Mouse (Mus musculus) right cerebral cortex, adult 18-20 months (tissue): ENCODE results near the gene Vgll4.

ENCODE experiments used
- DNase-seq: peaks from one replicate; pipeline ENCODE4 v3.0.0; 2022; ENCODE audit warnings: mixed read lengths

The Vgll4 gene

DNA sequence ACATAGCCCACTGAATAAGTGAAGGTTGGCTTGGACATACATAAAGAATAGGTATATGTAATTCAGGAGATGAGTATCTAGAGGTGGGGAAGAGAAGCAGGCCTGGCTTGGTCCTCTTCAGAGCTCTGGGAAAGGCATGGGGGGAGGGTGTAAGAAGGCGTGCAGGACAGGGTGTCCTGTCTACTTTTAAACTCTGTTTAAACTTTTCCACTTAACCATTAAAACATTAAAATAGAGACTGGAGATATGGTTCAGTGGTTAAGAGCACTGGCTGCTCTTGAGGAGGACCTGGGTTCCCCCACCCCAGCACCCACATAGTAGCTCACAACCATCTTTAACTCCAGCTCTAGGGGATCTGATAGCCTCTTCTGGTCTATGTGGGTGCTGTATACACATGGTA, 3.2 kb upstream of the Vgll4 start:
- no peak for DNase-seq

DNA sequence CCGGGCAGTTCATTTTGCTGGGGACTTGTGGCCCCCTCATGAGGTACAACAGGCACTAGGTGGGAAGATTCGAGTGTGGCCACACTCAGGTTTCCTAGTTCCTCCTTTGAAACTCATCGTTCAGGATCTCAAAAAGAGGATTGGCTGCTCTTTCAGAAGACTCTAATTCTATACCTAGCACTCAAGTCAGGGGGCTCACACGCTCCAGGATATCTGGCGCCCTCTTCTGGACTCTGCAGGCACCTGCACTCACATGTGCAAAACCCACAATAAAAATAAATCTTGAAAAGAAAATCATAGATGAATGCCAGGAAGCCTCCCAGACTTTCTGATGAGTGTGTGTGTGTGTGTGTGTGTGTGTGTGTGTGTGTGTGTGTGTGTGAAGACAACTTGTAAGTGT, 1.1 kb upstream of the Vgll4 start:
- DNase-seq: no peak

DNA sequence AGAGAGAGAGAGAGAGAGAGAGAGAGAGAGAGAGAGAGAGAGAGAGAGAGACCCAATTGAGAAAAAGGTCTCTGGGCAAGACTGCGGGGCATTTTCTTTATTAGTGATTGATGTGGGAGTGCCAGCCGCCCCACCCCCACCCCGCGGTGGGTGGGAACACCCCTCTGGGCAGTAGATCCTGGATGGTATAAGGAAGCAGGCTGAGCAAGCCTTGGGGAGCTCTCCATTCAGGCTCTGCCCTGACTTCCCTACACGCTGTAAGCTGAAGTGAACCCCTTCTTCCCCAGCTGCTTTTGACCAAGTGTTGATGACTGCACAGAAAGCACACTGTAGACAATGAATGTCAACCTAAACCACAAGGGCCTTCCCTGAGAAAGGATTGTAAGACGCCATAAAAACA, 592 bp upstream of the Vgll4 start:
- no peak for DNase-seq

DNA sequence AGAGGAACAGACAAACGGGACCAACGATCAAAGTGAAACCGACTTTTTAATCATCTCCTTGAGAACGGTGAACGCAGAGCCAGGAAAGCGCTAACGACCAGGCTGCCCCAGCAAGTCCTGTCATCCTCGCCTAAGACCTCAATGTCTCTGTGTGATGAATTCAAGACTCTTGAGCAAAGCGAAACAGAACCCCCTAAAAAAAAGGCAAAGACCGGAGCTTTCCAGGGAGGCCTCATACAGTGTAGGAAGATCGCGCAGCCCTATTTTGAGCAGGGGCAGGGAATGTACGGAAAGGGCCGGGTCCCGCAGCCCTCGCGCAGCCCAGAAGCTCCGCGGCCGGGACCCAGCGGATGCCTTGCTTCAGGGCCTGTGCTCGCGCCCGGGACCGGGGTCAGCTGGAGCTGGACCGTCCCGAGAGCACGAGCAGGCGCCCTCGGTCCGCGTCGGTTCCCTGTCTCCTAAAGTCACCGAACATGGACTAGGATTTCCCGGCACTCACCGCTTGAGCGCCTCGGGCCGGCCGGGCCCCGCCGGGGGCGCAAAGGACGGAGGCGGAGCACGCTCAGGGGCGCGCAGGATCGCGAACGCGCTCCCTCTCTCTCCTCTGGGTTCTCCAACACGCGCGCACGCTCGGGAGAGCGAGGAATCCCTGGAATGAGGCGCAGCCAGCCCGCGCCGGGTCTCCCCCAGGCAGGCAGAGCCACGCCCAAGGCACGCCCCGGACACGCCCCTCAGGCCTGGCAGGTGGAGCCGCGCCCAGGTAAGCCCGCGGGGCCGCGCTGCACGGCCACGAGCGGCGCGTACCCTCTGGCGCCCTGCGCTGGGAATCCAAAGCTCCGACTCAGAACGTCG, 1.2 kb downstream of the Vgll4 start:
- DNase-seq: peak; percentile 93

DNA sequence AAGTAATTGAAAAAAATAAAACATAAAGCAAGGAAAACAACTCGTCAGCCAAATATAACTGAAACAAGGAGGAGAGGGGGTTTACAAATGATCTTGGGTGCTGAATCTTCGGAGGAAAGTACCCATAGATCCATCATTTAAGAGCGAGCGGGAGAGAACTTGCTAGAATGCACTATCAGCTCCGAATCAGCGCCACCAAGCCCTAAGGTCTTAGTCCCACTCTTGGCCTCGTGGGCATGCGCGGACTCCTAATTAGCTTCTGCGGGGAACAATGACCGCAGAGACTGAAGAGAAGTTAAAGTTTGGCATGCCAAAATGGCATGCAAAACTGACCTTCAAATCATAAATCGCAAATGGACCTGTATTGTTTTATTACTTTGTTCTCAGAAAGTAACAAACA, 2.2 kb downstream of the Vgll4 start:
- no peak for DNase-seq

DNA sequence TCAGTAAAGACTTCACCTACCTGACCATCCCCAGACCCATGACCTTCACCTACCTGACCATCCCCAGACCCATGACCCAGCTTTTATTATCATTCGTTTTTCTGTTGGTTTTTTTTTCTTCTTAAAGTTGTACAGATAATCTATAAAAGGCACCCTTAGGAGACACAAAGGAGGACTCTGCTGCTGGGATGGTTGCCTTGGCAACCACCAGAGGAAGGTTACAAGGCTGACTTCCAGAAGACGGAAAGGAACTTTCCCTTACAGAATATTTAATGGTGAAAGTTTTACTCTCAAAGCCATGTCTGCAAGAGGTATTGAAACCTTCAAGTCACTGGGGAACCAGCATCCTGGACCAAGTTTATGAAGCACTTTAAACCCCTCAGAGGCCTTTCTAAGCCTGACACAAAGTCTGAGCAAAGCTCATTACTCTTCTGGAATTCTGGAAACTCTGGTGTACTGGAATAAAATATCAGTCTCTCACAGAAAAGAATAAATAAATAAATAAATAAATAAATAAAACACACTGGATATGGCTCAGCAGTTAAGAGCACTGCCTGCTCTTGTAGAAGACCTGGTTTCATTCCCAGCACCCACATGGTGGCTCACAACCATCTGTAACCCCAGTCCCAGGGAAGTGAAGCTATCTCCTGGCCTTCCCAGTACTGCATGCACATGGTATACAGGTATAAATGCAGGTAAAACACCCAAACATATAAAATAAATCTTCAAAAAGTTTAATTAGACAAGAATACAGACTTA, 3.2 kb downstream of the Vgll4 start:
- DNase-seq: no peak

DNA sequence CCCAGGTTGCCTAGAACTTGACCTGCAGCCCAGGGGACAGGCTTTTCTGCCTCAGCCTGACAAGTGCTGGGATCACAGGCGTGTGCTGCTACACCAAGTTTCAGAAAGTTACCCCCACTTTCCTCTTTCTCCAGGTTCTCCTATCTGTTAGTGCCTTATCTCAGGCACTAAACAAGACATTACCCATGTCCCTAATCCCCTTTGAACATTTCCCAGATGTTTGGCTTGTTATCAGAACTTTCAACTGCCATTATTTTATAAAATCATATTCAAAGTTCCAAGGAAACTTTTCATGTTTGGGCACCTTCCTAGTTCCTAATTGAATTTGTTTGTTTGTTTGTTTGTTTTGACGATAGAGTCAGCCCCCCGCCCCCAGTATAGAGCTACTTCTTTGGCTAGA, 4.0 kb downstream of the Vgll4 start:
- DNase-seq: no peak

DNA sequence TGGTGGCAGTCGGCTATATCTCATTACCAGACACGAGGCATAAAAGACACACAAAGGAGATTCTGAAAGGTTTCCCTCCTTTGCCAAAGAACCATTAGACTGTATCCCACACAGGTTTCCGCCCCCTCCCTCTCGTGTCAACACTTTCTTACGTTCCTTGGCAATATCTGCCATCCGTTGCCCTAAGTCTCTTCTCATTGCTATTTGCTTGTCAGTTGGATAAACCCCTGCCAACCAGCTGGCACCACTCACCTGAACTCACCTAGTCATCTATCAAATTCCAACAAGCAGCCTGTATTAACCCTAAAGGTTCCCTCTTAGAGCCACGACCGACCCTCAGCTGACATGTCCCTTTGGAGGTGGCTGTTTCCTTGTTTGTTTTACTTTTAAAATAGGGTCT, 4.4 kb downstream of the Vgll4 start:
- DNase-seq: no peak

DNA sequence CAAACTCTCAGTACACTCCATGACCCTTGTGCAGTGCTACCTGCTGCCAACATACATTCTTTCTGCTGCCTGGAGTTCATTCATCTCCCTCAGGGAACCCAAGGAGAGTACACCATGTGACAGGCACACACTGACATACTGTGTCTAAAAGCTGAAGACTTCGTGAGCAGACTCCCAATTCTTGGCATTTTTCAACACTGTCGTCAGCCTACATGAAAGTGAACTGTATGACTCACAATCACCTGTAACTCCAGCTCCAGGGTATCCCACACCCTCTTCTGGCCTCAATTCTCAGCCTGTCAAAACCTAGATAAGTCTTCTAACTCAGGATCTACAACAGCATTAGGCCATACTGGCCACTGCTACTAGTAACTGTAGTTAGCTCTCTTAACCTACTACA, 5.6 kb downstream of the Vgll4 start:
- DNase-seq: no peak

DNA sequence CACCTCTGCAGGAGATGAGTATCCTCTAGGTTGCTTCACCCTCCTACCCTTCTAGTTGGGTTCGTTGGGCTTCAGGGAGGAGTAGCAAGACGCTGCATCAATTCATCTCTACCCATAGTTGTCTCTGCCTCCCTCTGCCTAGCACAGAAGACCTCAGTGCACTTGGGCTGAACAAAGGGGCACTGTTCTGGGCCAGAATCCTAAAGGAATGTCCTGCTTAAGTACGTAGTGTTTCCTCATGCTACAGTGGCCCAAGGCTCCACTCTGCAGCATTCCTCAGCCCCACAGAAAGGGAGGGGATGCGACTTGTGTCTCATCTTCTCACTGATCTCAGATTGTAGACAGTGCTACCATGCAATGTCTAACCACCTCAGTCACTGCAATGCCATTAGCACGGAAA, 6.2 kb downstream of the Vgll4 start:
- DNase-seq: no peak

DNA sequence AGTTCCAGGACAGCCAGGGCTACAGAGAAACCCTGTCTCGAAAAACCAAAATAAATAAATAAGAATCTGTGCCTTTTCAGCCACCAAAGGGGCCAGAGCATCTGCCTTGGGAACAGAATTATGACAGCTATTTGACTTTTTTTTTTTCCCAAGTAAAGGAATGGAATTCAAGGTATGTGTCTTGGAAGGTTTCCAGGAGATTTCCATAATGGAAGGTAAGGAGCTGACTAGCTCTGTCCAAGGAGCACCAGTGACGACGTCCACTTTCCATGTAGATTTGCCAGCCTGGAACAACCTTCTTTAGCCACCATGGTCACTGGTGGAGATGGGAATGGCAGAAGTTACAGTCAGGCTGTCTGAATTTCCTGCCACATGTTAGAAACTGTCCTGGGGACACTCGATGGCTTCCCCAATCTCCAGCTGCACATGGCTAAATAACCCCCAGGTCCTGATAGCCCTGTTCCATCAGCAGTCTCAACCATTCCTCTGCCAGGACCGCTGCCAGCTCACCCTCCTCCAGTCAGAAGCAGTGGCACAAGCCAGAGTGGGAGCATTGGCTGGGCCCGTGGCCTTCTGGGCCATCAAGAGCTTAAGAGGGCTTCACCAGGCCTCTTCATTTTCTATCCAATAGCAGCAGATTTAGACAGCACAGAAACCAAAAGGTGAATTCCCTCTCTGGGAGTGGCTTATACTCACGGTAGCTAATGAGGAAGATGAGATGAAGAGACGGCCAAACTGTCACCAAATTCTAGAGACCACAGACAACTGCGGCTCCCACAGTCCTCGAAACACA, 8.3 kb downstream of the Vgll4 start:
- DNase-seq: no peak

DNA sequence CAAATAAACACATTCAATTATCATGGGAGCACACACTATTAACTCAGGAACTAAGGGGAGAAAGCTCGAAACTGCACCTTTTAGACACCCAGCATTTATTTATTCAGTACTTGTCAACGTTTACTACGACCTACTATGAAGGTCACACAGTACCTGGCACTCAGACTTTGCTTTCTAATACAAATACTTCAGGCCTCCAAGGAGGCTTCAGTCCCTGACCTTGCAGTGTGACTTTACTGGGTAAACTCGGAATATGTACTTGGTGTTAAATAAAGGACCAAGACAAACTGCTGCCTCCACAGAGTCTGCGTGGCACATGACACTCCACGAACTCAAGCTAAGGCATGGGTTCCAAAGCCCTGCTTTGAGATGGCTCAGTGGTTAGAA, 10.8 kb downstream of the Vgll4 start:
- DNase-seq: no peak

DNA sequence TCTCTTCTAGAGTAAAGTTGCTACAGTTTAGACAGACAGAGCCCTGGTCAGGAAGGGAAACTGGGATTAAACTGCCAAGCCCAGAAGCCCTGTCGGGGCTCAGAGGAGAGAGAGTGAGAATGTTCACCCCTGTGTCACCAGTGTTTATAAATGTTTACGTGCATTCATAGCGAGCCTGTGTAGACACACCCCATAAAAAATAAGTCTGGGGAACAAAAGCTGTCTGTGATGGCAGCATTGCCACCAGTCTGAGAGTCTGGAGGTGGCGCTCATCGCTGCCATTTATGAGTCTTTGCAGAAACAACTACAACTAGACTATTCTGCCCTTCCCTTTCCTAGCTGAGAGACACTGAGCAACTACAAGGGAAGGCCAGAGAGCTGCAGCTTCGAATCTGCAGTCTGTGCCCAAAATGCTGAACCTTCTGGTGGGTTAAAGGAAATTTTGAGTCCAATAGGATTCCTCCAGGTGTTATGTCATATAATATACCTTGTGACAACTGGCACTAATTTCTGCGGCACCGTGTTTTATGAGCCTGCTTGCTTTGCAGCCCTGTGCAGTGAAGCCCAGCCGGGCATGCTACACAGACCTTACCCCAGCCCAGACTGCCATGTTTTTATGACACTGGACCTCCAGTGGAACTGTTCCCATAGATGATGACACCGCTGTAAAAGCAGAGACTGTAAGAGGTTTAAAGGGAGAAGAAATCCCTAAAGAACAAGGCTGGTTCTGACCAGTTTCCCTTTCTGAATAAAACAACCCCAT, 11.4 kb downstream of the Vgll4 start:
- DNase-seq: no peak

DNA sequence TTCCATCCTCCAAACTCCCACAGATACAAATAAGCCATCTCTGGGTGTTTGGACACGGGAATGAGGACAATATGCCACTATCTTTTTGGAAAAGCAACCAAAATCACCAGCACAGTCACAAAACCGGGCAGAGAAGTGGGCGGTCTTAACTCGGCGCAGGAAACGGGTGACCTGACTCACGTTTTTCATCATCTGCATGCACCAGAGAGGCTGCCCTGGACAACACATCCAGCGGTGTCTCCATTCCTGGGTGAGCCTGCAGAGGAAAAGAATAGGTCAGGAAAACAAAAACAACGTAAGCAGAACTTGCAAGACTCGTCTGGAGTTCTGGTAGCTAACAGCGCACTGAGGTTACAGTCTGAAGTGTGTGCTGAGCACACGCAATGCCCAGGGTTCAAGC, 12.0 kb downstream of the Vgll4 start:
- DNase-seq: no peak

DNA sequence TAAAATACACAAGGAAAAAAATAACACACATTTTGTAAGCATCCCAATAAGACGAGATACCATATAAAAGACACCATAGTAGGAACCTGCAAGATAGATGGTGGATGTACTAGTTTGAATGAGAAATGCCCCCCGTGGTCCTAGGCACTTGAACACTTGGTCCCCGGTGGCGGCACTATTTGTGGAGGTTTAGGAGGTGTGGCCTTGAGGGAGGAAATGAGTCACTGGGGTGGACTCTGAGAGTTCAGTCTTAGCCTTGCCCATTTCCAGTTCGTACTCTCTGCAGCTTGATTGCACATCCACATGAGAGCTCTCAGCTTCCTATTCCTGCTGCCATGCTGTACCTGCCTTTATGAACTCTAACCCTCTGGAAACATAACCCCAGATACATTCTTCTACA, 15.3 kb downstream of the Vgll4 start:
- no peak for DNase-seq

DNA sequence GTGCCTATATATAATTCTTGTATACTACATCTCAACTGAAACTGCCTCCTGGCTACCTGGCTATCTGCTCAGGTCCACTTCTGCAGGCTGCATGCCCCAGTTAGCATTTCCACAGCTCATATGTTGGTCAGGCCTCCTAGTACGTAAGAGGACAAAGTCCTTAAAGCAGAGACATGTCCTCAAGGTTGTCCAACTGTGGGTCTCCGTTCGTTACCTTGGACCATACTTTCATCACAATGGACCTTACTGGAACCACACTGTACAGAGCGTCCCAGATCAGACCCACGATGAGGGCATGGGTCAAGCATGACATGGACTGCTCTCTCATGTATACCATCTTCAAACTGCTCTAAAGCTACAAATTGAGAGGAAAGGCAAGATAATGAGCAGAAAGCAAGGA, 16.2 kb downstream of the Vgll4 start:
- DNase-seq: no peak

DNA sequence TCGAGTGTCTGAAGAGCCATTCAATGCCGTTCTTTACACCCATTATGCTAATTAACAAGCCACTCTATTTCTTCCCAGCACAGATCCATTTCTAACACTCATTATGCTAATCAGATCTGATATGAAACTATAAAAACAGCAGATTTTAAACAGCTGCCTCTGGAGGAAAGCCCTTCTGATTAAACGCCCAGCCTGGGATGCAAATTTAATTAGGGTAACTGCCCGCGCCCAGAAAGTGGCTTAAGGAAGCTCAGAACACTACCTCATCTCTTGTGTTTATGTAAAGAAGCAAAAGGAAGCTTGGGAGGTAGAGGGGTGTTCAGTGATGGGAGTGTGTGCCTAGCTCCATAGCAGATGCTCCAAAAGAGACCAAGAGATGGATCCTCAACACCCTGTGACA, 17.4 kb downstream of the Vgll4 start:
- DNase-seq: no peak

DNA sequence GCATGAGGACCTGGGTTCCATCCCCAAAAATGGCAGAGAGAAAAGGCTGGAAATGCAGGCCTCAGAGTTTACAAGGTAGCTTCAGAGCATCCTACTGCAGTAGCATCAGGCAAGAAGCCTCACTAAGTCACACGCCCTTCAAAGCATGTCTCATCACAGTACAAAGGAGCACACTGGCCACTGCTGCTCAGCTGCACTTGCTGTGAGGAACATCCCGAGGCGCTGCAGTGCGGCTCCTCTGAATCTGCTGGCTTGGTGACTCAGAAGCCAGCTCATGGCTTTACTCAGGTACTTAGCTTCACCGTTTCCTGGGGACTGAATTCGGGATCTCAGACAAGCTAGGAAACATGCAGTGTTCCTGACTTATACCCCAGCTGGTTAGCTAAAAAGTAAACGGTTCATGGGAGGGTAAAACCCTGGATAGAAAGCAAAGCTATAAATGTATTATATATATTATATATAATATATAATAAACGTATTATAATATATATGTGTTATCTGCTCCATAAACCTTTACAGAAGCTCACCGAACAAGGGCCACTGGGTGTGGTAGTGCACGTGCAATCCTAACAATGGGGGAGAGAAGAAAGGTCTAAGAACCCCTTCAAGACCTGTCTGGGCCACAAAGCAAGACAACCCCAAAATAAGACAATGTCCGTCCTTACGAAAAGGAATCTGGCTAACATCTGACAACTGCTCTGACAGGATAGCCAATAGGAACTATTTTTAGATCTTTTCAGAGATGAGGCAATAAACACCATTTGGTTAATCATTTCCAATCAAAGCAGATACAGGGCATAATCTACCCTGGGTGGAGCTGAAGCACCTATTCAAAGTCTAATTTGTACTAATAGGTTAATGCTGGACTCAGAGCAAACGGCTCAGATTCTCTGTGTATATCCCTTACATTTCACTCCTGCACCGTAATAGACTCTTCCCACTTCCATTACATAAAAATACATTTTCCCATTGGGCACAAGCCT, 25.0 kb downstream of the Vgll4 start:
- no peak for DNase-seq

DNA sequence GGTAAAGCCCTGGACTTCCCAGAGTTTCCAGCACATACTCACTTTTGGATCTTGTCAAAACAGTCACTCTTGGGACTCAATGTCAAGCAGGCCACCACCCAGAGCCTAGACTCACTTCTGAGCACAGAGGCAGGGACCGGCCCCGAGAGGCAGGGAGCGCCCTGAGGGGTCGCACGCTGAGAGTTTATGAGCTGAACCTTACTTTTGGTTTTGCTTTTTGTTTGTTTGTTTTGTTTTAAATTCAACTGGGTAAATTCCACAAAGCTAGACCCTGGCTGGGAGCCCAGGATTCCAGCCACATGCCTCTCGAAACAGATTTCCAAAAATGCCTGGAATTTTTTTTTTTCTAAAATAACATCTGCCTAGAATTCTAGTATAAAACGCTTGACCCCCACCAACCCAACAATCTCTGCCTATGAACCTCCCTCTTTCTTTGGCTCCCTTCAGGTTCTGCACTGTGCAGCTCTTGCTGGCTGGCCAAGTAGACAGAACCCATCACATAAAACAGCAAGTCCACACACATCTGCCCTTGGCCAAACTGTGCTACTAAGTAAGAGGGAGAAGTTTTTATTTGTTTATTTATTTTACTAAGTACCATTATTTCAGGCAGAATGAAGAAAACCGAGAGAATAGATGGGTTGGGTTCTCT, 28.5 kb downstream of the Vgll4 start:
- DNase-seq: no peak

DNA sequence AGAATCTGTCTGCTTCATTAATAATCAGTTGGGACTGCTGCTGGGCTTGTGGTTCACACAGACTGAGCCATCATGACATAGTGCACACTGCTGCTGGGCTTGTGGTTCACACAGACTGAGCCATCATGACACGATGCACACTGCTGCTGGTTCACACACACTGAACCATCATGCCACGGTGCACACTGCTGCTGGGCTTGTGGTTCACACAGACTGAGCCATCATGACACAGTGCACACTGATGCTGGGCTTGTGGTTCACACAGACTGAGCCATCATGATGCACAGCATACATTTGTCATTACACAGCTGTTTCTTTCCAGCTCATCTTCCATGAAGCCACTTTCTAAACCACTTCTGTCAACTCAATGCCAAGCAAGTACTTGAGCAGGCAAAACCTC, 30.1 kb downstream of the Vgll4 start:
- no peak for DNase-seq

DNA sequence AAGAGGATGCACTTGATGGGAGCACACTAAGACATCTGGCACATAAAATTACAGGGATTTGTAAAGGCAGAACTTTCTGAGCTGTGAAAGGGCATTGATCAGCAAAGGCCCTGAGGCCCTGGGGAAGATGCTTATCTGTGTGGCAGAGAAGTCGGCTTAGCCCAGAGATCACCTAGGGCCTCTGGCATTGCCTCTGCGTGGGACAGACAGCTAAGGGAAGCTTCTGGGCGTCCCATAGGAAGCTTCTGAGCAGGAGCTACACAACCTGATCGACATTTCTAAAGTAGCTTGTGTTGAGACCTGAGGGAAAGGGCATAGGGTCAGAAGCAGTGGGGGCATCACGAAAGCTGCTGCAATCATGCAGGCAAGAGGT, 32.9 kb downstream of the Vgll4 start:
- DNase-seq: no peak
